ENCODE assay signal across 8 mouse cellular contexts in the genomic region with DNA sequence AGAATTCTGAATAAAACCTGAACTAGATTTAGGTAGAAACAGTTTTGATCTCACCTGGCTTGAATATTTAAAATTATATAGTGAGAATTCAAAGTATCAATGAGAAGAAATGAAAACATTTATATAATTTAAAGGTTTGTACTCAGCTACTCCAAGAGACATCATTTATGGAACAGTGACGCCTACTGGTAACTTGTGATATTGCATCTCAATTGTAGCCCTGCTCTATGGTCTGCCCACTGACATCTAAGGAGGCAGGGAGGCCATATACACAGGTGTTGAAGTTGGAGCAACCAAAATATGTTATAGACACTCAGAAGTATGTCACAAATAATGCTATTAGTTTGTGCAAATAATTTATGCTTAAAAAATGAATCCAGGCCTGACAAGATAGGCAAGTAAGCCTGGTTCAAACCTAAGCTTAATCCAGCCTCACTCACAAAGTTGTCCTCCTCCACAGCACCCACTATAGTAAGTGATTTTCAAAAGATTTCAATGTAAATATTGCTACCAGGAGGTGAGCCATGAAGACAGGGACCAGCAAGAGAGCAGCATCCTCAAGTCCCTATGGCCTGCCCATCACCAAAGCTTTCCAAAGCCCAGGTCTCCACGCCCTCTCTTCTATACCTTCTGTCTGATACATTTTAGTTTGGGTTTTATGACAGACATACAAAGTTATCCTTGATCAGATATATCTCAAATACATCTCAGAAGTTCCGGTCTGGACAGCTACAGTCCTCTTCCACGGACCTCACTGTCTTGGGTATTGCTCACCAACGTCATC.
DNase-seq lines count a peak whose midpoint lies in the region; ATAC-seq lines count a peak whose summit lies in the region.

No protein-coding gene starts in this region.

- ATAC-seq in neural tube, embryonic 11.5 days (ENCODE audit: insufficient read depth, low FRiP score, low TSS enrichment), result no peak
- peak; percentile 46; the same call in 1 of the 2 replicates for ATAC-seq in hindbrain, embryonic 12.5 days (ENCODE audit: low FRiP score)
- 0 out of 2 replicates have a peak, but pooled peaks have one; percentile 53 for ATAC-seq in monocyte, adult 5-6 weeks (replicated peaks; ENCODE audit: insufficient number of reproducible peaks, low FRiP score, low TSS enrichment, poor library complexity, severe bottlenecking)

- WGBS in neural tube, embryonic 11.5 days, result 74% methylated on average over 5 of the region's 5 CpGs
- 77% methylated on average over 5 of the region's 5 CpGs for WGBS in hindbrain, embryonic 12.5 days

- H3K27me3 ChIP-seq in neural tube, embryonic 11.5 days (ENCODE audit: control insufficient read depth, insufficient read depth, low read length), result no peaks in the 10 kb centered on the region
- H3K27me3 ChIP-seq in hindbrain, embryonic 12.5 days, result no peaks in the 10 kb centered on the region

- H3K4me3 ChIP-seq in neural tube, embryonic 11.5 days (ENCODE audit: low read depth, low read length), result no peak overlapping the region
- H3K4me3 ChIP-seq in hindbrain, embryonic 12.5 days, result no peak overlapping the region

- H3K4me2 ChIP-seq in neural tube, embryonic 11.5 days (ENCODE audit: low read depth), result no peak overlapping the region
- no peak overlapping the region for H3K4me2 ChIP-seq in hindbrain, embryonic 12.5 days (replicated peaks)

- no peak overlapping the region for H3K9ac ChIP-seq in neural tube, embryonic 11.5 days (ENCODE audit: low read length)
- no peak overlapping the region for H3K9ac ChIP-seq in hindbrain, embryonic 12.5 days

- H3K9me3 ChIP-seq in neural tube, embryonic 11.5 days (ENCODE audit: control insufficient read depth, low read length), result no peaks in the 10 kb centered on the region
- no peaks in the 10 kb centered on the region for H3K9me3 ChIP-seq in hindbrain, embryonic 12.5 days (replicated peaks)

- no peaks in the 10 kb centered on the region for H3K4me1 ChIP-seq in neural tube, embryonic 11.5 days (ENCODE audit: control insufficient read depth, insufficient read depth, low read length)
- H3K4me1 ChIP-seq in hindbrain, embryonic 12.5 days, result peaks cover 2% of the 10 kb centered on the region; the same call in 1 of the 2 replicates

- no peak overlapping the region for H3K27ac ChIP-seq in neural tube, embryonic 11.5 days (ENCODE audit: low read depth, low read length)
- H3K27ac ChIP-seq in hindbrain, embryonic 12.5 days, result no peak overlapping the region

- peak; percentile 44 for DNase-seq in neural tube, embryonic 11.5 days (ENCODE audit: low spot score)
- DNase-seq in neural tube, embryonic 10.5 days (ENCODE audit: extremely low spot score, low spot score), result no peak
- peak; percentile 92 for DNase-seq in NIH3T3 (ENCODE audit: low read depth)
- peak; percentile 89 for DNase-seq in embryo, embryonic 10 days (ENCODE audit: low spot score)
- peak; percentile 44 for DNase-seq in layer of hippocampus, adult 9-11 months
- DNase-seq in ovary, postnatal 10 days (ENCODE audit: low spot score), result no peak

- no peaks in the 10 kb centered on the region for H3K36me3 ChIP-seq in neural tube, embryonic 11.5 days (ENCODE audit: control insufficient read depth, insufficient read depth, low read length)
- no peaks in the 10 kb centered on the region for H3K36me3 ChIP-seq in hindbrain, embryonic 12.5 days

Comparison
In these comparisons a context has a peak if more than half of its experiments do, and no peak if none do; other contexts are left out.
1. DNase-seq: peak in neural tube, embryonic 11.5 days (single experiment), NIH3T3 (single experiment), embryo, embryonic 10 days (single experiment) and layer of hippocampus, adult 9-11 months (single experiment); none in neural tube, embryonic 10.5 days (single experiment) and ovary, postnatal 10 days (single experiment).